Mouse (Mus musculus) kidney, embryonic 16.5 days (tissue): ENCODE data around the gene Arl6ip5. TPM values are rescaled to one million over a fixed set of nuclear protein-coding genes. Genes with fewer than 3 reads are reported as not detected.

Source experiments
- ATAC-seq: fragments of 200-750 bp; cut with Nextera tagmentation; 2 replicates; pipeline ENCODE4 v1.8.0; 2017; ENCODE audit warnings: moderate TSS enrichment; ENCODE audit not compliant: low FRiP score, low TSS enrichment
- H3K27ac ChIP-seq: fragments of 300-500 bp; sonication (generic); 2 replicates; pipeline ENCODE4 v1.5.1; 2014; ENCODE audit warnings: low read length
- H3K27me3 ChIP-seq: fragments of 300-500 bp; sonication (generic); 2 replicates; pipeline ENCODE4 v1.6.1; 2014; ENCODE audit warnings: low read length, control low read depth, mixed read lengths; ENCODE audit not compliant: insufficient read depth
- H3K36me3 ChIP-seq: fragments of 300-500 bp; sonication (generic); 2 replicates; pipeline ENCODE4 v1.6.1; 2014; ENCODE audit warnings: low read length, control low read depth, mixed read lengths; ENCODE audit not compliant: insufficient read depth
- H3K4me1 ChIP-seq: fragments of 300-500 bp; sonication (generic); 2 replicates; pipeline ENCODE4 v1.6.1; 2014; ENCODE audit warnings: low read length, control low read depth, mixed read lengths; ENCODE audit not compliant: insufficient read depth
- H3K4me2 ChIP-seq: fragments of 300-500 bp; sonication (generic); replicated peaks from 2 replicates; pipeline ENCODE4 v1.6.1; 2014; ENCODE audit warnings: low read depth, low read length
- H3K4me3 ChIP-seq: fragments of 300-500 bp; sonication (generic); 2 replicates; pipeline ENCODE4 v1.5.1; 2014; ENCODE audit warnings: mild to moderate bottlenecking, low read length
- H3K9ac ChIP-seq: fragments of 300-500 bp; sonication (generic); replicated peaks from 2 replicates; pipeline ENCODE4 v1.6.1; 2014; ENCODE audit warnings: low read length
- H3K9me3 ChIP-seq: fragments of 300-500 bp; sonication (generic); 2 replicates; pipeline ENCODE4 v1.6.1; 2016; ENCODE audit warnings: low read length, control low read depth
- WGBS: fragments of 180-500 bp; shearing (Covaris S2); extraction: QIAGEN DNeasy Blood & Tissue Kit; methylation state at CpG from one replicate; pipeline ENCODE4 v1.1.7; 2014; 5-methylcytosine and 5-hydroxymethylcytosine counted together
- polyA plus RNA-seq: library from polyadenylated mRNA; unstranded; fragments of >200 nt; fragmentation: Nextera tagmentation; extraction: Ambion mirVana; gene quantifications from 2 replicates; pipeline ENCODE4 v1.2.1, GENCODE M21; 2015

Arl6ip5 gene
- polyA plus RNA-seq, 1 experiment from 2014 or later: 77.2 TPM

- H3K4me2 ChIP-seq: no peak overlapping the region
- no peaks in the 10 kb centered on the region for H3K4me1 ChIP-seq
- H3K4me3 ChIP-seq: no peak overlapping the region
- no peaks in the 10 kb centered on the region for H3K27me3 ChIP-seq
- no peaks in the 10 kb centered on the region for H3K36me3 ChIP-seq
- ATAC-seq: no peak
- no peaks in the 10 kb centered on the region for H3K9me3 ChIP-seq
- H3K9ac ChIP-seq: no peak overlapping the region
- no peak overlapping the region for H3K27ac ChIP-seq
- 52% methylated on average over 8 of the region's 8 CpGs for WGBS
Observed at GRCm38 (mm10) chr6:97265240-97265639, 54.8 kb downstream of the Arl6ip5 start.

GRCm38 (mm10) chr6:97265705-97266104 lies 55.2 kb downstream of the Arl6ip5 start:
- H3K9ac ChIP-seq: no peak overlapping the region
- no peak overlapping the region for H3K4me2 ChIP-seq
- WGBS: 65% methylated on average over 3 of the region's 3 CpGs
- ATAC-seq: no peak
- H3K9me3 ChIP-seq: no peaks in the 10 kb centered on the region
- no peaks in the 10 kb centered on the region for H3K27me3 ChIP-seq
- no peak overlapping the region for H3K4me3 ChIP-seq
- no peaks in the 10 kb centered on the region for H3K4me1 ChIP-seq
- no peak overlapping the region for H3K27ac ChIP-seq
- H3K36me3 ChIP-seq: no peaks in the 10 kb centered on the region

- Histone ChIP-seq H3K9ac (no peak overlapping the region), H3K4me2 (no peak overlapping the region), H3K27ac (no peak overlapping the region), H3K9me3 (no peaks in the 10 kb centered on the region), H3K4me3 (no peak overlapping the region), H3K4me1 (no peaks in the 10 kb centered on the region), H3K36me3 (no peaks in the 10 kb centered on the region), H3K27me3 (no peaks in the 10 kb centered on the region)
- no peak for ATAC-seq
- 55% methylated on average over 4 of the region's 4 CpGs for WGBS
Observed at GRCm38 (mm10) chr6:97266661-97267060, 56.2 kb downstream of the Arl6ip5 start.

- Histone ChIP-seq H3K4me3 (no peak overlapping the region), H3K9me3 (no peaks in the 10 kb centered on the region), H3K27ac (no peak overlapping the region), H3K36me3 (no peaks in the 10 kb centered on the region), H3K9ac (no peak overlapping the region), H3K27me3 (no peaks in the 10 kb centered on the region), H3K4me1 (no peaks in the 10 kb centered on the region), H3K4me2 (no peak overlapping the region)
- WGBS: 72% methylated on average over 2 of the region's 2 CpGs
- ATAC-seq: no peak
Observed at GRCm38 (mm10) chr6:97267132-97267531, 56.6 kb downstream of the Arl6ip5 start.

GRCm38 (mm10) chr6:97269596-97269995 lies 59.1 kb downstream of the Arl6ip5 start:
- H3K4me3 ChIP-seq: no peak overlapping the region
- ATAC-seq: no peak
- H3K27ac ChIP-seq: no peak overlapping the region
- H3K27me3 ChIP-seq: no peaks in the 10 kb centered on the region
- no peaks in the 10 kb centered on the region for H3K9me3 ChIP-seq
- WGBS: 72% methylated on average over 11 of the region's 11 CpGs
- no peaks in the 10 kb centered on the region for H3K36me3 ChIP-seq
- H3K4me1 ChIP-seq: no peaks in the 10 kb centered on the region
- H3K4me2 ChIP-seq: no peak overlapping the region
- H3K9ac ChIP-seq: no peak overlapping the region

GRCm38 (mm10) chr6:97272349-97272748 lies 61.9 kb downstream of the Arl6ip5 start:
- no peak overlapping the region for H3K27ac ChIP-seq
- ATAC-seq: no peak
- no peaks in the 10 kb centered on the region for H3K36me3 ChIP-seq
- 80% methylated on average over 2 of the region's 2 CpGs for WGBS
- no peak overlapping the region for H3K4me2 ChIP-seq
- no peaks in the 10 kb centered on the region for H3K9me3 ChIP-seq
- H3K27me3 ChIP-seq: 0 out of 2 replicates have a peak, but pooled peaks cover 5% of the 10 kb centered on the region
- H3K4me1 ChIP-seq: 0 out of 2 replicates have a peak, but pooled peaks cover 4% of the 10 kb centered on the region
- H3K4me3 ChIP-seq: no peak overlapping the region
- H3K9ac ChIP-seq: no peak overlapping the region

DNA sequence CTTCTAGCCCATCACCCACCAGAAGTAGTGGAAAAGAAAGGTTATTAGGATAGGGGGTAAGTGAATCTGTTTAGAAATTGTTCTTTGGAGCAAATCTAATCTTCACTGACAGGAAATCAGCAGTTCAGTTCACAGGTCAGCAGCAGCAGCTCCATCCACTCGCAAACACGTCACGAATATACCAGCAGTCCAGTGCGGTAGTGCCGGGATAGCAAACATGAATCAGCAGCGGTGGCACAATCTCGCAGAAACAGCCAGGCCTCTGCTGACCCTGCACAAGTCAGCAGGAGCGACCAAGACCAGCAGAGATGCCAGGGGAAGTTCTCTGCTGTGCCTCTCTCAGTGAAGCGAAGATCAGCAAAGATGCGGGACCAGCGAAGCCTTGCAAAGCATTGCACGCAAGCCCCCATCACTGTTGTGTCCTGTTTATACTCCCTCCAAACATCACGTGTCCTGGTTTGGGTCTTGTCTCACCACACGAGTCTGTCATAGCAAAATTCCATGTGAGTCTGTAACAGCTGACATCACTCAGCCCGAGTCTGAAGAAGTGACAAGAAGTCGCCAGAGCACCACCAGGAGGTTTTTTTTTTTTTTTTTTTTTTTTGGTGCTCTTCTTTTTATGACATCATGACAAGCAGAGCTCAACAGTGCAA lies 62.7 kb downstream of the Arl6ip5 start:
- Histone ChIP-seq H3K27ac (no peak overlapping the region), H3K36me3 (no peaks in the 10 kb centered on the region), H3K4me2 (no peak overlapping the region), H3K9ac (no peak overlapping the region), H3K27me3 (0 out of 2 replicates have a peak, but pooled peaks cover 5% of the 10 kb centered on the region), H3K9me3 (no peaks in the 10 kb centered on the region), H3K4me3 (no peak overlapping the region), H3K4me1 (peaks cover 7% of the 10 kb centered on the region)
- 78% methylated on average over 16 of the region's 16 CpGs for WGBS
- ATAC-seq: no peak

DNA sequence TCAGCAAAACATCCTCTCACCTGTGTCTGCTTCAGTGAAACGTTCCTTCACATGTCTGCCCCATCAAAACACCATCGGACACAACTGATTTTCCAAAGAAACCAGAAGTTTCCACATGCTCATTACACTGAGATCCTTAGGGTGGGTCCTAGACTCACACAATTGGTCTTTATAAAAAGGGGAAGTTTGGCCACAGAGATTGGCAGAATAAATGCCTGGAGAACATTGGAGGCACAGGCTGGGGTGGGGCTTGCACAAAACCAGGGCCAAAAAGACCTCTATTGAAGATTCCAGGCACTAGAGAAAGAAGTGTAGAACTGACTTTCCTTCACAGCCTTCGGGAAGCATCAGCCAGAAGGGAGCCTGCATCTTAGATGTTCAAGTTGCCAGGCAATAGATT lies 63.3 kb downstream of the Arl6ip5 start:
- Histone ChIP-seq H3K4me1 (peaks cover 13% of the 10 kb centered on the region), H3K9ac (no peak overlapping the region), H3K9me3 (no peaks in the 10 kb centered on the region), H3K4me2 (no peak overlapping the region), H3K27ac (no peak overlapping the region), H3K36me3 (no peaks in the 10 kb centered on the region), H3K4me3 (no peak overlapping the region), H3K27me3 (0 out of 2 replicates have a peak, but pooled peaks cover 5% of the 10 kb centered on the region)
- ATAC-seq: no peak
- 92% methylated on average over 3 of the region's 3 CpGs for WGBS

GRCm38 (mm10) chr6:97275760-97276159 lies 65.3 kb downstream of the Arl6ip5 start:
- ATAC-seq: no peak
- no peak overlapping the region for H3K4me3 ChIP-seq
- no peak overlapping the region for H3K4me2 ChIP-seq
- H3K9me3 ChIP-seq: no peaks in the 10 kb centered on the region
- H3K4me1 ChIP-seq: peaks cover 14% of the 10 kb centered on the region
- no peaks in the 10 kb centered on the region for H3K36me3 ChIP-seq
- 0 out of 2 replicates have a peak, but pooled peaks cover 5% of the 10 kb centered on the region for H3K27me3 ChIP-seq
- 41% methylated on average over 4 of the region's 4 CpGs for WGBS
- no peak overlapping the region for H3K27ac ChIP-seq
- H3K9ac ChIP-seq: no peak overlapping the region

- no peaks in the 10 kb centered on the region for H3K9me3 ChIP-seq
- H3K9ac ChIP-seq: no peak overlapping the region
- H3K4me3 ChIP-seq: no peak overlapping the region
- H3K4me1 ChIP-seq: peaks cover 14% of the 10 kb centered on the region
- H3K4me2 ChIP-seq: no peak overlapping the region
- H3K27ac ChIP-seq: no peak overlapping the region
- 0 out of 2 replicates have a peak, but pooled peaks cover 5% of the 10 kb centered on the region for H3K27me3 ChIP-seq
- no peak for ATAC-seq
- no peaks in the 10 kb centered on the region for H3K36me3 ChIP-seq
- WGBS: 46% methylated on average over 3 of the region's 4 CpGs
Observed at GRCm38 (mm10) chr6:97276366-97276765, 65.9 kb downstream of the Arl6ip5 start.
